Mouse (Mus musculus) frontal cortex, postnatal 14 days (tissue): ENCODE data around the gene Serpind1.

Source experiments
- DNase-seq, 2 experiments: peaks; one replicate each; pipeline ENCODE4 v3.0.0; 2022; ENCODE audit warnings: low spot score in 2 of 2

Serpind1 gene

DNA sequence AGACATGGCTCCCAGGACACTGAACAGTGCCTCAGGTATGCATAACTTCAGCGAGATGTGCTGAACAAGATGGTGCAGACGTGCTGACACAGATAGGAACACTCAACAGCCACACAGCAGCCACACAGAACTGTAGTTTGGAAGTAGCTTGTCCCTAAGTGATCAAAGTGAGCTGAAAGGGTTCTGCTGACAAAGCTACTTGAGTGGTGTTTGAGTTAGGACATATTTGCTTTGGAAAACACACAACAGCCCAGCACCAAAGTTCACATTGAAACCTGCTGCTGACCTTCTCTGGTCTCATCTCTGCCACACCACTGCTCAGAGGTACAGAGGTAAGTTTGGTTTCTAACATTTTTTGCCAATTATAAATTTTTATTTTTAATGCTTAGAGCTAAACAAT is at the start of gene Serpind1:
Serpind1 (plus strand) TSS at position 256 of the 400 bp plus-strand sequence.
- DNase-seq, result no peak

DNA sequence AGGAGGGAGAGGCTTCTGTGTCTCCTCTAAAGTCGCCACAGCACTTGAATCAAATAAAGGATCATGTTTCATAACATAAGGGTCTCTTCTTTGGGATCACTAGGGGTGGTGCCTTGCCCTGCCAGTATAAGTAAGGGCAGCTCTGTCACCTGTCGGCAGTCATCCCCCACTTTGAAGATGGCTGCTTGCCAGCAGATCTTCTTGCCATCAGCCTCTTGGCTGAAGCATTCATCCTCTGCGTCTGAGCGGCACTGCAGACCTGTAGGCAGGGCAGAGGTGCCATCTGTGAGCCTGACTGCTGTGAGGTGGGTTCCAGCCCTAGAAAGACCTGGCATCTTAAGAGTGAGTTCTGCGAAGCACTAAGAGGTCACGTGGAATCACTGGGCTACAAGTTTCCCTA is 48.0 kb upstream of the Serpind1 start:
- DNase-seq, result no peak

DNA sequence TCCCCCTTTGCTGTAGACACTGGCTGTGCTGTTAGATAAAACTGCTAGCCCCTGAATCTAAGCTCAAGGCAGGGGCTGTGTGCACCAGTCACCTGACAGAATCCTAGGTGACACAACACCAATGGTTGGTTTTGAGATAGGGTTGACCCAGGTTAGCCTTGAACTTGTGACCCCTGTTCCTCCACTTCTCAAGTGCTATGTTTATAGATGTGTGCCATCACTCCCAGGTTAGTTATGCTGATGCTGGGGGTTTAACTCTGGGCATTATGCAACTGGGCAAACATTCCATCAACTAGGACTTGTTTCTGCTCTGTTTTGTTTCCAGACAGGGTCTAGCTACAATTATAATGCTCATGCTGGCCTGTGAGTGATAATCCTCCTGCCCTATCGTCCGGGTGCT is 44.1 kb upstream of the Serpind1 start:
- DNase-seq, result no peak

DNA sequence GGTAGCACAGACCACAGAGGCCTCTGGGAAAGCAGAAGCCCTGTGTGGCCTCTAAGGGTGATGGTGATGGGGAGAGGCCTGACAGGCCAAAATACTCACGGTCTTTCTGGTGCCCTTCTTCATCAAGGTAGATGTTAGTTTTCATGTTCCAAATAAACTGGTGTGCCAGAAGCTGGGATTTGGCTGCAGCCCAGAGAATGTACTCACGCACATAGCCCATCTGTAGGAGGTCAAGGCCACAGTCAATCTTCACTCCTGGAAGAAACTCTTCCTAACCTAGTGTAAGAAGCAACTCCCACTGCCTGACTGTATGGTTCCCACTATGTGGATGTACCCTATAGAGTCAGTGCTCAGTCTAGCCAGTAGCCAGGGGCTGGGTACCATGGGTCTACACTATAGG is 40.2 kb upstream of the Serpind1 start:
- DNase-seq, result no peak

DNA sequence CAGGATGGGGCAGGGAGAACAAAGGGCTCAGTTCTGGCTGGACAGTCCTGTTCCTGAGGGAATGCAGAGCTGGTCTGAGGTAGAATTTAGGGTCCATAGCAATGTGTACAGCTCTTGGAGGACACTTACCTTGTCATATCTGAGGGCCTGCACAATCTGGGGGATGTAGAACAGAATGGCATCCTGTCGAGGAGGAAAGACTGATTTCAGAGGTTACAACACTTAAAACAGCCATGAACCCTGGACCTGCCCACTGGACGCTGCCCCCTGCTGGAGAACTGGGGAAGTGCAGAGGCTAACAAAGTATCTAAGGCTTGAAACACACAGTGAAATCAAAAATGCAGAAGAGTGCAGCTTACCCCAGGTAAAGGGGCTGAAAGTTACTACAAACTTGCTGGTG is 38.4 kb upstream of the Serpind1 start:
- DNase-seq, result peak in 1 of 2 experiments; percentile 62

DNA sequence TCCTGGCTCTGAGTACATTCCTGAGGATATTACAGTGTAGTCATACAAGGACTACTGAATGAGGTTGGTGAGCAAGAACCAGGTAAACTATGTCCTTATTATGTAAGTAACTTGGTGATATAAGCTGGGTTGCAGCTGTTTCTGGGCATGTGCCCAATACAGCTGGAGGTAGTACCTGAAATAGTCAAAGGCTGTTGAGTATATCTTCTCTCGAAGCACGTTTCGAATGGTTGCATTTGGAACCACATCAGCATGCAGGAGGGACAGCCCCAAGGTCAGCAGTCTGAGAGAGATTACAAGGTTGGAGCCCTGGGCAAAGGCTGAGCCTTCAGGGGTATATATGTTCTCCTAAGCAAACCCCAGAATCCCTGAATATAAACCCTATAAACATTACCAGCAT is 30.4 kb upstream of the Serpind1 start:
- DNase-seq, result no peak

DNA sequence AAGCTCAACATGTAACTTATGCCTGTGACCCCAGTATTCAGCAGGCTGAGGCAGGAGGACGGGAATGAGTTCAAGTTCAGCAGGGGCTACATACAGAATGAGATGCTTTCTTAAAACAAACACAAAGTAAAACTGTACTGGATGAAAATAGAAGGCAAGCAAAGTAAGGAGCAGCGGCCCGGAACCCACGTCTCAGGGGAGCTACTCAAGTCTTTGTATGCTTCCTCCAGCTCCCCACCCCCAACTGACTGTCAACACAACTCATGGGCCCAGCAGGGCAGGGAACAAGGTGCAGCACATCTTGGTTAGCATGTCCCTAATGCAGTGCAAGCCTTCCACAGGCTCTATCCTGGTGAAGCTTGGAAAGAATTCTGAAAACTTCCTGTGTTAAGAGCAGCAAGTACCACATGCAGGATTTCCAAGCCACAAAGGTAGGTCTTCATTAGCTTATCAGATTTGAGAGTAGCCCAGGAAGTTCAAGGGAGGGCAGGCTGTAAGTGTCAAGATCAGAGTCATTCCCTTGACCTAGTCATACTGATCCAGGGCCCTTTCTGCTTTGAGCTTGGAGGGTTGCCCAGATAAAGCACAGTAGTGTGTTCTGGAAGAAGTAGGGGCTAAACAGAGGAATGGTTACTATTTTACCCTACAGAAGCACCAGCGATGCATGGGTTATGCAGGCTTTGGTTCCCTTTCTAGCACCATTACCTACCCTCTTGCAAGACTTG is 27.5 kb upstream of the Serpind1 start:
- DNase-seq, result no peak

DNA sequence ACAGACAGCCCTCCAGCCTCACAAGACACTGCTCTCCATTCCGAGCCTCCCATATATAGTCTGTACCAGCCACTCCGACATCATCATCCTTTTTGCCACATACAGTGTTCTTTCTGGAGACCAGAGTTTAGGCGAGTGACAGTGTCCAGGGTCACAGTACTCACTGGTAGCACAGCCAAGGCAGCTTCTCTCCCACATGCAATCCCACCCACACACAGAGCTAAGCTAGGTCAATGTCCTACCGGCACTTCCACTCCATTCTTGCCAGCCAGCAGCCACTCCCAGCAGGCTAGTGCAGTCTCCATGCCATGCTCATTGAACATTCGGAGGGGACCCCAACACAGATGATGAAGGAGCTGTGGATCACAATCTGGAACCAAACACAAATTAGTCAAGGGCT is 23.7 kb upstream of the Serpind1 start:
- no peak for DNase-seq

DNA sequence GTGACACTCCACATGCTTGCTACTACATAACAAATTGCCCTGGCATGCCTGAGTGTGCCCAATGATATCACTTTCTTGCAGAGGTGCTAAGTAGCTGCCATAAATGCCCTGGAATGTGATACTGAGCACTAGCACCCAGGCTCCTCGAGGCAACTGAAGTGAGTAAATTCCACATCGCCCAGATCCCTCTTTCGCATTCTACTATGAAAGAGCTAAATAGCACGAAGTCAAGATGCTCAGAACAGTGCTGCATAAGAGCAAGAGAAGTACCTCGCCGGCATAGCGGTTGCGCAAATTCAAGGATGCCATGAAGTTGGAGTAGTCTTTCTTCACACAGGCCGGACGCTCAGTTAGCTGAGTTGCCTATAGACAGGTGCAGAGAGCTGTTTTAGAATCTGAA is 22.1 kb upstream of the Serpind1 start:
- no peak for DNase-seq

DNA sequence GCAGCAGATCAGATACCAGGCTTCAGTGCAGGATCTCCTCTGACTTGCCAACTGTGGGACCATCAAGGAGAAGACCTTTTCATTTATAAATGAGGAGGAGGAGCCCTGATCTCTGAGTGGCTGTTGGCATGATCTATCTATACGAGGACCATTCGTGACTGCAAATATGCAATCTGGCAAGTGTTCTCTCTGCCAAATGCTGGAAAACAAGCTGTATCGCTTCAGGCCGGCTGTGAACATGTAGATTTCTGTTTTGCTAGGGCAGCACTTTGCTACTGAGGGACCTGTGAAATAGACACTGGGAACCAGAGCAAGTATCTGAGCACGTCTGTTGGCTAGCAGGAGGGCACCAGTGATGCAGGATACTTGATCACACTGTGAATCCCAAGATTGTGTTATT is 18.6 kb upstream of the Serpind1 start:
- no peak for DNase-seq

DNA sequence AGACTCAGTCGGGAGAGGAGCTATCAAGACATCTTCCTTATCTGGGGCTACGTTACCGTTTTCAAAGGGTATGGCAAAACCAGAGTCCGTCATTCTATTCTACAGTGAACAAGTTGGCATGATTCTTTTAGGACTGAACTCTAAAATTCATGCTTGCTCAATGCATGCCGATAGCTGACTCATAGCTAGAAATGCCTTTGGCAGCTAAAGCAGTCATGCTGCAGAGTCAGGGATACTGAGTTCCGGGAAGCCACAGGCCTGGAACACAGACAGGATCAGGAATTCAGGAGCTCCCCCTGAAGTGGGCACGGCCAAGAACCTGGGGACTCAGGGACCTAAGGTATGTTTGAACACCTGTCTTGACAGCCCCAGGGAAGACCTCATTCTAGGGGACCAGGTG is 14.6 kb upstream of the Serpind1 start:
- DNase-seq, result no peak

DNA sequence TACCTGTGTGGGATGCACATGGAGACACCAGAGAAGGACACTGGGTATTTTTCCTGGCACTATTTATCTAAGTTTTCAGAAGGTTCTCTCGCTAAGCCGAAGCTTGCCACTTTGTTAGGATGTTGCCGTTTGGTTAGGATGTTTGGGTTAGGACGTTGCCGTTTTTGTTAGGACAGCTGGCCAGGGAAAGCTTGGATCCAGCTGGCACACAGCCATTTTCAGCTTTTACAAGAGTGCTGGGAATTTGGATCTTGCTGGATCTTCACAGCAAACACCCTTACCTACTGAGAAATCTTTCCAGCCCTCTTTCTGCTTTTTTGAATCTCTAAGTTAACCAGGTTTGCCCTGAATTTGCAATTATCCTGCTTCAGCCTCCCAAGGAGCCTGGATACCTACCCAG is 9.7 kb upstream of the Serpind1 start:
- DNase-seq, result no peak

DNA sequence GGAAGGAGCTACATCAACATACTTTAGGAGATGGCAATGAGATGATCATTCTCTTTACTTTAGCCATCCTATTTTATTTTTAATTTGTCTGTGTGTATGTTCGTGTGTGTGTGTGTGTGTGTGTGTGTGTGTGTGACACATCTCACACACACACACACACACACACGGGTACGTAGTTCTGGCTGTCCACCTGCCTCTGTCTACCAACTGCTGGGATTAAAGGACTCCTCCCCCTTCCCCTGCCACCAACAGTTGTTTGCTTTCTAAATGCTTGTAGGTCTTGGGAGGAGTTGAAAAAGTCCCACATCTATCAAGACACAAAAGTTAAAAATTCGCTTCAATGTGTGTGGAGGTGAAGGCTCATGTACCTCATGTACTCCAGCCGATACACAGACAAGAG is 6.4 kb upstream of the Serpind1 start:
- DNase-seq, result no peak

DNA sequence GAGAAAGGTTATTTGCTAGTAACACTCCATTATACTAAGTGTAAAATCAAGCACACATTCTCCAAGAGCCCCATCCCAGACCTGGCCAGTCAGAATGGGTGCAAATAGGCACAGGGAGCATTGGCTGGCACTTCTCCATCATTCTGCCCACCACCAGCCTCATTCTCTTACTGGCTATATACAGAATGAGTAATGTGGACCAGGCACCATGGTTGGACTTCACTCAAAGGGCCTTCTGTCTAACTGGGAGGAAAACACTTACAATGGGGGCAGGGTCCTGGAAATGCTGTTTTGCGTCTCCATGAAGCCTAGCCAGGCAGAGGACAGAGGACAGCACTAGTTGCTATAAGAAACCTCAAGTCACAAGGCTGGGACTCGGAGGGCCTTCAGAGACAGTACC is 5.1 kb upstream of the Serpind1 start:
- no peak for DNase-seq

DNA sequence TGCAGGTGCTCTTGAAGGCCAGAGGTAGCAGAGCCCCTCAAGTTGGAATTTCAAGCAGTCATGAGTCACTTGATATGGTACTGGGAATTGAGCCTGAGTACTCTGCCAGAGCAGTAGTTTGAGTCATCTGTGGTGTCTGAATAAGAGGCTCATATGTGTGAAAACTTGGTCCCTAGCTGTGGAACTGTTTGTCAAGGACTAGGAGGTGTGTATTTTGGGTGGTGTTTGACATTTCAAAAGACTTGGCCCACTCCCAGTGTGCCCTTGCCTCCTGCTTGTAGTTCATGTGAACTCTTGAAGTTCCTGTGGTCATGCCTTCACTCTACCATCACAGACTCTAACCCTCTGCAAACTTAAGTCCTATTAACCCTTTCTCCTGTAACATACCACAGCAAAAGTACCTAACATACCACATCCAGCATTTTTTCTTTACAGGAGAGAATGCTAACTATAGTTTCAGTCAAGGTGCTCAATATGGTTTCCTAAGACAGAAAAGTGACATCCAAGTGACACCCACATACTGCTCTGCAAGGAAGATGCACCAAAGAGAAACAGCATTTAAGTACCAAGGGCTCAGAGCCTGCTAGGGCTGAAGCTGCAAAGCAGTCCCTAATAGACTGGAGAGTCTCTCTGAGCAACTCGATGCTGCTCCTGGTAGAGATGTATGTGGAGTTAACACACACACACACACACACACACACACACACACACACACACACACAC is 1.2 kb upstream of the Serpind1 start:
- no peak for DNase-seq

DNA sequence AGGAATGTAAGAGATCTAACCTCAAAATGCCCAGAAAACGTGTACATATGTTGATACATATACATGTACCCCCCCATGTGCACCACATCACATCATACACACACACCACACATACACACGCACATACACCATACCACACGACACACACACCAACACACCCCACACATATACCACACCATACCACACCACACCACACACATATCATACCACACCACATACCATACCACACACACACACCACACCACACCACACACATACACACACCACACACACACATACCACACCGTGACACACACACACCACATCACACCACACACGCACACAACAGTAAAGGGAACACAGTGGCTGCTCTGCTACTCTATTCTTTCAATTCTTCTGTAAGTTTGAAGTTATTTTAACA is 684 bp downstream of the Serpind1 start:
- no peak for DNase-seq

DNA sequence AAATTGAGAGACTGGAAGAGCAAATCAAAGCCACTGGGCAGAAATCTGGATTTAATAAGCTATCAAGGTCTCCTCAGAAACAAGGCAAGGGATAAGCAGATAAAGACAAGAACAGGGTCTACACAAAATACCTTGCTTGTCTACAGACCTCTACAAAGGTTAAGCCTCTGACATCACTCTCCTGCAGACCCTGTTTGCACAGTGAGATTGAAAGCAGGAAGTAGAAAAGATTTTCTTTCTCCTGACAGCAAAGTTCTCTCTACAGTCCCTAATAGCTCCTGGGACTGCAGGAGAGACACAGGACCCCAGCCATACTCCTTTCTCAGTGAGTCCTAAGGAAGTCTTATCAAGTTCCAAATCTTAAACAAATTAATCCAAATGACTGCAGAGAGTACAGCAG is 3.4 kb downstream of the Serpind1 start:
- DNase-seq, result no peak

DNA sequence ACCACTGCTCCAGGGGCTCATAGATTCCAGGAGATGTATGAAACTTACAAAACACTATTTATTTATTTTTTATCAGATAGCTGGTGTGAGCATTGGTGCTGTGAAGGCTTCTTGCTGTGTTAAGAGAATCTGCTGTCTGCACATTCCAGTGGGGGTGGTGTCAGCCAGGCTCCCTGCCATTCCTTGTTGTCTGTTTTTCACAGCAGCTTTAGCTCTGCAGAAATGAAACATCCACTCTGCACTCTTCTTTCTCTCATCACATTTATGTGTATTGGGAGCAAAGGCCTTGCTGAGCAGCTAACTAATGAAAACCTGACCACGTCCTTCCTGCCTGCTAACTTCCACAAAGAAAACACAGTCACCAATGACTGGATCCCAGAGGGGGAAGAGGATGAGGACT is 4.9 kb downstream of the Serpind1 start:
- DNase-seq, result no peak

DNA sequence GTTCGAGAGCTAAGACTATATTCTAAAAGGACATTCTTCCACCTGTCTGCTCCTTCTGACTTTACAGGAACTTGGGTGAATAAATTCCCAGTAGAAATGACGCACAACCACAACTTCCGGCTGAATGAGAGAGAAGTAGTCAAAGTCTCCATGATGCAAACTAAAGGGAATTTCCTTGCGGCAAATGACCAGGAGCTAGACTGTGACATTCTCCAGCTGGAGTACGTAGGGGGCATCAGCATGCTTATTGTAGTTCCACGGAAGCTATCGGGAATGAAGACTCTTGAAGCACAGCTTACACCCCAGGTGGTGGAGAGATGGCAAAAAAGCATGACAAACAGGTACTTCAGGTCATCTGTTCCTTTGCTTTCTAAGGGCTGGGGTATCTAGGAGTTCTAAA is 8.5 kb downstream of the Serpind1 start:
- no peak for DNase-seq

DNA sequence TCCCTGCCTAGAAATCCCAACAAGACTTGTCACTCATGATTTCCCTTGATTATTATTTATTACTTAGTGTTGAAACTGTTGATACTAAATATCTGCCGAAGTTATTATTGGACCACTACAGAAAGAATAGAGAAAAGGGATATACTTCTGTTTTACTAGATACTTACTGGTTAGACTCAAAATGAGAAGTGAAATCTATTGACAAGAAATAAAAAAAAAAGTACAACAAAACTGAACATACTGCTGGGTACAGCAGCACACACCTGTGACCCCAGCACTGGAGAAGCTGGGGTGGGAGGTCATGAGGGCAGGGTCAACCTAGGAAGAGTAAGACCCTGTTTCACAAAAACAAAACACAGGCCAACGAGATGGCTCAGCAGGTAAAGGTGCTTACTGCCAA is 9.5 kb downstream of the Serpind1 start:
- no peak for DNase-seq

DNA sequence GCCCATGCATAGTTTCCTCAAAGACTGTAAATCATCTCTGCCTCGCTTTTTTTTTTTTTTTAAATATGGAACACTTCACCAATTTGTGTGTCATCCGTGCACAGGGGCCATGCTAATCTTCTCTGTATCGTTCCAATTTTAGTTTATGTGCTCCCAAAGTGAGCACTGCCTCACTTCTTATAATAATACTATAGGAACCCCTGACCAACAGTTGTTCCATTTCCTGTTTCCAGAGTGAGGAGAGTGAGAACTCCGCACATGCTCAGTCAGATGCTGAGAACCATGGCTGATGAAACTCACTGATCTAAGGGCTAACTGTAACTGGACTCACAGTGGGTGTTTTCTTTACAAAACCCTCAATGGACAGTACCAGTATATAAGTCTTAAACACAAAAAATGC is 10.7 kb downstream of the Serpind1 start:
- no peak for DNase-seq

DNA sequence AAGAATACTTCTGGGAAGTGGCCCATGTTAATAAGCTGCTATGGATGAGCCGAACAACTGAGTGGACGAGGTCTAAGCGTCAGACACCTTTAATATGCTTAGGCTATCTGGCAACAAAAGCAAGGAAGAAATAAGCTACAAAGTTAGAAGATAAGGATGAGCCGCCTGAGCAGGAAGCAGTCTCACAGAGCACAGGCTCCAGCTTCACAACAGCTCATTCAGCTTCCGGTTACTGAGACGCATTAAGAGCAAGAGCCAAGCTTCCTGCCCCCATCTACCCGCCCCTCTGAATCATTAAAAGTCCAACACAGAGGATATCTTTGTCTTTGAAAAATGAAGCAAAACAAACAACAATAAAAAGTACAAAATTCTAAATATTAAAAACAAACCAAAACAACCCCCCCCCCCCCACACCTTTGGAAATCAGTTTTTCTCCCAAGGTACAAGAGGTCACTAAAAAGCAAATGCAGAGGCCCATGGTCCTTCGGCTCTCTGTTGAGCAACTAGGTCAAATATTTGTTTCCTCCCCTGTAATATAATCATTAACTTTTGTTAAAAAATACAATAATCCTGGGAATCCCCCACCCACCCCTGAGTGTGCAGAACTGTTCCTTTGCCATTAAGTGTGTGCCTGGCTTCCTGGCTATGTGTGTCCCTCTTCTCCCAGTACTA is 14.1 kb downstream of the Serpind1 start:
- DNase-seq, result no peak

DNA sequence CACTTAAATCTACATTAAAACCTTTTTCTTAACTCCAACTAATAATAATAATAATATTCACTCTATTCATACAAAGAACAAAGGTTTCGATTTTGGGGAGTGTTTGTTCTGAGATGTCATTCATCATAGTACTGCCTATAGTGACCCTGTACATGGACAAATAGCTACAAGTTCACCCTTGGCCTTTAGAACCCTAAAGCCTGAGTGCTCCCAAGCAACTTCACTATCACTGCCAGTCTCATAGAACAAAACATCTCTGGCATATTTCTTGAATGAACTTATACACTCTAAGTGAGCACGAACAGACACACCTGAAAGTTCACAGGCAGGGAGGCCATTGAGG is 14.6 kb downstream of the Serpind1 start:
- DNase-seq, result no peak
